Mouse (Mus musculus) gastrocnemius, adult 18-20 months (tissue): ENCODE results near the gene Pcbp3. TPM values are rescaled to one million over a fixed set of nuclear protein-coding genes. Genes with fewer than 3 reads are reported as not detected.

Experiments used
- DNase-seq: peaks from one replicate; pipeline ENCODE4 v3.0.0; 2021; ENCODE audit warnings: low spot score
- total RNA-seq, 2 experiments: library from RNA; stranded (reverse); gene quantifications; 2 replicates each; pipeline ENCODE4 v1.2.3; 2021

Gene Pcbp3
- total RNA-seq, 2 experiments from 2014 or later: 1.2 to 1.8 TPM

- no peak for DNase-seq
Measured at GRCm38 (mm10) chr10:76732391-76732790, 229.3 kb downstream of the Pcbp3 start.

GRCm38 (mm10) chr10:76731621-76732239 lies 230.0 kb downstream of the Pcbp3 start:
- DNase-seq: peak; percentile 54

- DNase-seq: peak; percentile 74
Measured at GRCm38 (mm10) chr10:76729631-76730620, 231.8 kb downstream of the Pcbp3 start.

GRCm38 (mm10) chr10:76728369-76728768 lies 233.3 kb downstream of the Pcbp3 start:
- DNase-seq: peak; percentile 89

GRCm38 (mm10) chr10:76727301-76727700 lies 234.4 kb downstream of the Pcbp3 start:
- no peak for DNase-seq

GRCm38 (mm10) chr10:76726866-76727265 lies 234.8 kb downstream of the Pcbp3 start:
- DNase-seq: no peak

- peak; percentile 44 for DNase-seq
Measured at GRCm38 (mm10) chr10:76725682-76726285, 235.9 kb downstream of the Pcbp3 start, which contains the start of gene Col6a1. TSS of gene Col6a1 (minus strand) at chr10:76726168.

- DNase-seq: no peak
Measured at GRCm38 (mm10) chr10:76725097-76725496, 236.6 kb downstream of the Pcbp3 start.

- no peak for DNase-seq
Measured at GRCm38 (mm10) chr10:76724231-76724736, 237.4 kb downstream of the Pcbp3 start.

- no peak for DNase-seq
Measured at GRCm38 (mm10) chr10:76722751-76723450, 238.8 kb downstream of the Pcbp3 start.

- no peak for DNase-seq
Measured at GRCm38 (mm10) chr10:76721746-76722145, 239.9 kb downstream of the Pcbp3 start.

GRCm38 (mm10) chr10:76721216-76721615 lies 240.5 kb downstream of the Pcbp3 start:
- no peak for DNase-seq

GRCm38 (mm10) chr10:76717631-76718030 lies 244.1 kb downstream of the Pcbp3 start:
- no peak for DNase-seq

- DNase-seq: no peak
Measured at GRCm38 (mm10) chr10:76717026-76717425, 244.7 kb downstream of the Pcbp3 start.

GRCm38 (mm10) chr10:76714303-76714702 lies 247.4 kb downstream of the Pcbp3 start:
- no peak for DNase-seq

- DNase-seq: no peak
Measured at GRCm38 (mm10) chr10:76712500-76712899, 249.2 kb downstream of the Pcbp3 start.

Other genes with a start within 250 kb of the Pcbp3 start
- gene Col6a1, start 235.7 kb downstream of the Pcbp3 start, total RNA-seq: 10 to 100 TPM; 28.2 to 28.5 TPM
- 1 to 10 TPM; 4.6 to 7.5 TPM for gene Slc19a1, start 70.4 kb upstream of the Pcbp3 start, total RNA-seq
- 1 to 10 TPM; 5.2 to 6.6 TPM for gene Col18a1, start 204.7 kb upstream of the Pcbp3 start, total RNA-seq